Mouse (Mus musculus): ENCODE results near the gene Plpp6. TPM values are rescaled to one million over a fixed set of nuclear protein-coding genes. Genes with fewer than 3 reads are reported as not detected.

Plpp6 gene
- polyA plus RNA-seq, 1 experiment from 2014 or later: 14.3 TPM

- no peaks in the 10 kb centered on the region for H3K36me3 ChIP-seq (replicated peaks)
- no peaks in the 10 kb centered on the region for H3K9me3 ChIP-seq
- H3K4me2 ChIP-seq: no peak overlapping the region
- no peaks in the 10 kb centered on the region for H3K27me3 ChIP-seq (replicated peaks)
- H3K9ac ChIP-seq: no peak overlapping the region
- H3K4me1 ChIP-seq: no peaks in the 10 kb centered on the region
- ATAC-seq (replicated peaks): no peak
- no peak overlapping the region for H3K27ac ChIP-seq
- H3K4me3 ChIP-seq: no peak overlapping the region
- WGBS: 80% methylated on average over 2 of the region's 2 CpGs
Observed at GRCm38 (mm10) chr19:28947311-28947710, 16.4 kb upstream of the Plpp6 start.

GRCm38 (mm10) chr19:28951251-28951650 is 12.5 kb upstream of the Plpp6 start:
- H3K4me3 ChIP-seq: no peak overlapping the region
- H3K4me2 ChIP-seq: no peak overlapping the region
- WGBS: 61% methylated on average over 5 of the region's 5 CpGs
- H3K9me3 ChIP-seq: no peaks in the 10 kb centered on the region
- ATAC-seq (replicated peaks): no peak
- H3K36me3 ChIP-seq (replicated peaks): no peaks in the 10 kb centered on the region
- H3K9ac ChIP-seq: no peak overlapping the region
- no peaks in the 10 kb centered on the region for H3K27me3 ChIP-seq (replicated peaks)
- no peaks in the 10 kb centered on the region for H3K4me1 ChIP-seq
- H3K27ac ChIP-seq: no peak overlapping the region

- peak overlapping the region; percentile 63 for H3K4me3 ChIP-seq
- WGBS: 45% methylated on average over 3 of the region's 3 CpGs
- no peaks in the 10 kb centered on the region for H3K36me3 ChIP-seq (replicated peaks)
- ATAC-seq (replicated peaks): no peak
- H3K9ac ChIP-seq: no peak overlapping the region
- no peak overlapping the region for H3K27ac ChIP-seq
- no peaks in the 10 kb centered on the region for H3K9me3 ChIP-seq
- H3K27me3 ChIP-seq (replicated peaks): no peaks in the 10 kb centered on the region
- peak overlapping the region; percentile 70 for H3K4me2 ChIP-seq
- H3K4me1 ChIP-seq: peaks cover 21% of the 10 kb centered on the region
Observed at GRCm38 (mm10) chr19:28963113-28963512, 640 bp upstream of the Plpp6 start.

- peak; percentile 13; the same call in 1 of the 2 replicates for ATAC-seq (replicated peaks)
- H3K27ac ChIP-seq: peak overlapping the region; percentile 82; the same call in 1 of the 2 replicates
- H3K4me3 ChIP-seq: peak overlapping the region; percentile 63
- peaks cover 22% of the 10 kb centered on the region for H3K4me1 ChIP-seq
- H3K9me3 ChIP-seq: no peaks in the 10 kb centered on the region
- WGBS: 1% methylated on average over 4 of the region's 4 CpGs
- H3K36me3 ChIP-seq (replicated peaks): no peaks in the 10 kb centered on the region
- peak overlapping the region; percentile 70 for H3K4me2 ChIP-seq
- H3K9ac ChIP-seq: peak overlapping the region; percentile 76; the same call in 1 of the 2 replicates
- no peaks in the 10 kb centered on the region for H3K27me3 ChIP-seq (replicated peaks)
Observed at GRCm38 (mm10) chr19:28963513-28963841, 276 bp upstream of the Plpp6 start.

GRCm38 (mm10) chr19:28964552-28964903 is 775 bp downstream of the Plpp6 start:
- H3K4me2 ChIP-seq: peak overlapping the region; percentile 70
- peak overlapping the region; percentile 82 for H3K27ac ChIP-seq
- 2% methylated on average over 16 of the region's 16 CpGs for WGBS
- H3K4me1 ChIP-seq: peaks cover 22% of the 10 kb centered on the region
- H3K4me3 ChIP-seq: peak overlapping the region; percentile 63
- no peaks in the 10 kb centered on the region for H3K27me3 ChIP-seq (replicated peaks)
- peak overlapping the region; percentile 76 for H3K9ac ChIP-seq
- peak; percentile 35 for ATAC-seq (replicated peaks)
- no peaks in the 10 kb centered on the region for H3K9me3 ChIP-seq
- no peaks in the 10 kb centered on the region for H3K36me3 ChIP-seq (replicated peaks)

GRCm38 (mm10) chr19:28967652-28968051 is 3.9 kb downstream of the Plpp6 start, which contains the start of gene 4430402I18Rik:
4430402I18Rik (minus strand) TSS chr19:28967800.
- peaks cover 22% of the 10 kb centered on the region for H3K4me1 ChIP-seq
- peak; percentile 25; the same call in 1 of the 2 replicates for ATAC-seq (replicated peaks)
- peak within 1 kb of the TSS; percentile 34 for H3K4me2 ChIP-seq
- WGBS: 4% methylated on average over 11 of the region's 11 CpGs
- H3K27ac ChIP-seq: no peak within 1 kb of the TSS
- H3K4me3 ChIP-seq: peak within 1 kb of the TSS; percentile 11; the same call in 1 of the 2 replicates
- no peaks in the 10 kb centered on the region for H3K27me3 ChIP-seq (replicated peaks)
- no peaks in the 10 kb centered on the region for H3K36me3 ChIP-seq (replicated peaks)
- H3K9me3 ChIP-seq: no peaks in the 10 kb centered on the region
- no peak within 1 kb of the TSS for H3K9ac ChIP-seq

- Histone ChIP-seq H3K9ac (no peak overlapping the region), H3K27me3 (replicated peaks) (no peaks in the 10 kb centered on the region), H3K4me2 (no peak overlapping the region), H3K27ac (no peak overlapping the region), H3K36me3 (replicated peaks) (no peaks in the 10 kb centered on the region), H3K4me3 (no peak overlapping the region), H3K9me3 (no peaks in the 10 kb centered on the region), H3K4me1 (peaks cover 22% of the 10 kb centered on the region)
- ATAC-seq (replicated peaks): no peak
- WGBS: 66% methylated on average over 4 of the region's 4 CpGs
Observed at GRCm38 (mm10) chr19:28968178-28968577, 4.4 kb downstream of the Plpp6 start.

GRCm38 (mm10) chr19:28969231-28969630 is 5.5 kb downstream of the Plpp6 start:
- no peak for ATAC-seq (replicated peaks)
- Histone ChIP-seq H3K4me2 (no peak overlapping the region), H3K9me3 (no peaks in the 10 kb centered on the region), H3K4me1 (peaks cover 22% of the 10 kb centered on the region), H3K27ac (no peak overlapping the region), H3K36me3 (replicated peaks) (no peaks in the 10 kb centered on the region), H3K9ac (no peak overlapping the region), H3K4me3 (no peak overlapping the region), H3K27me3 (replicated peaks) (no peaks in the 10 kb centered on the region)
- 86% methylated on average over 5 of the region's 5 CpGs for WGBS

GRCm38 (mm10) chr19:28970251-28970650 is 6.5 kb downstream of the Plpp6 start:
- H3K4me3 ChIP-seq: no peak overlapping the region
- no peak for ATAC-seq (replicated peaks)
- no peaks in the 10 kb centered on the region for H3K36me3 ChIP-seq (replicated peaks)
- H3K27me3 ChIP-seq (replicated peaks): 0 out of 2 replicates have a peak, but pooled peaks cover 3% of the 10 kb centered on the region
- H3K9ac ChIP-seq: no peak overlapping the region
- 83% methylated on average over 11 of the region's 11 CpGs for WGBS
- no peak overlapping the region for H3K4me2 ChIP-seq
- H3K4me1 ChIP-seq: peaks cover 21% of the 10 kb centered on the region
- H3K27ac ChIP-seq: no peak overlapping the region
- H3K9me3 ChIP-seq: no peaks in the 10 kb centered on the region

GRCm38 (mm10) chr19:28974862-28975611 is 11.3 kb downstream of the Plpp6 start:
- 16% methylated on average over 35 of the region's 35 CpGs for WGBS
- Histone ChIP-seq H3K4me3 (peak overlapping the region; percentile 42), H3K4me2 (peak overlapping the region; percentile 69), H3K27me3 (replicated peaks) (0 out of 2 replicates have a peak, but pooled peaks cover 3% of the 10 kb centered on the region), H3K4me1 (peaks cover 8% of the 10 kb centered on the region; the same call in 1 of the 2 replicates), H3K9ac (peak overlapping the region; percentile 49), H3K27ac (0 out of 2 replicates have a peak overlapping the region, but pooled peaks have one; percentile 36), H3K9me3 (no peaks in the 10 kb centered on the region), H3K36me3 (replicated peaks) (no peaks in the 10 kb centered on the region)
- peak; percentile 94 for ATAC-seq (replicated peaks)

- Histone ChIP-seq H3K9ac (no peak overlapping the region), H3K9me3 (no peaks in the 10 kb centered on the region), H3K4me3 (no peak overlapping the region), H3K4me2 (no peak overlapping the region), H3K4me1 (no peaks in the 10 kb centered on the region), H3K36me3 (replicated peaks) (no peaks in the 10 kb centered on the region), H3K27me3 (replicated peaks) (0 out of 2 replicates have a peak, but pooled peaks cover 3% of the 10 kb centered on the region), H3K27ac (no peak overlapping the region)
- 88% methylated on average over 7 of the region's 7 CpGs for WGBS
- ATAC-seq (replicated peaks): no peak
Observed at GRCm38 (mm10) chr19:28982617-28983016, 18.9 kb downstream of the Plpp6 start.

GRCm38 (mm10) chr19:28989515-28989914 is 25.8 kb downstream of the Plpp6 start:
- Histone ChIP-seq H3K4me1 (peaks cover 16% of the 10 kb centered on the region), H3K27ac (no peak overlapping the region), H3K9ac (peak overlapping the region; percentile 86), H3K9me3 (no peaks in the 10 kb centered on the region), H3K36me3 (replicated peaks) (0 out of 2 replicates have a peak, but pooled peaks cover 3% of the 10 kb centered on the region), H3K4me3 (peak overlapping the region; percentile 90), H3K27me3 (replicated peaks) (0 out of 2 replicates have a peak, but pooled peaks cover 3% of the 10 kb centered on the region), H3K4me2 (peak overlapping the region; percentile 61)
- 0 out of 2 replicates have a peak, but pooled peaks have one; percentile 2 for ATAC-seq (replicated peaks)
- WGBS: 77% methylated on average over 8 of the region's 8 CpGs
